Mouse (Mus musculus): ENCODE results near the gene Ankrd66.

GRCm38 (mm10) chr17:43503861-43504593 lies 39.4 kb downstream of the Ankrd66 start:
- TF ChIP-seq CTCF (IDR thresholded peaks at IDR 0.05; ENCODE audit: low read depth): no peak
- no peak for TF ChIP-seq EP300 (optimal IDR thresholded peaks at IDR 0.05)
